Mouse (Mus musculus): Measurements from ENCODE around the gene Cacna2d2.

Cacna2d2 gene

GRCm38 (mm10) chr9:107403116-107403515 is 3.7 kb downstream of the Cacna2d2 start:
- DNase-seq (ENCODE audit: low spot score): no peak

DNA sequence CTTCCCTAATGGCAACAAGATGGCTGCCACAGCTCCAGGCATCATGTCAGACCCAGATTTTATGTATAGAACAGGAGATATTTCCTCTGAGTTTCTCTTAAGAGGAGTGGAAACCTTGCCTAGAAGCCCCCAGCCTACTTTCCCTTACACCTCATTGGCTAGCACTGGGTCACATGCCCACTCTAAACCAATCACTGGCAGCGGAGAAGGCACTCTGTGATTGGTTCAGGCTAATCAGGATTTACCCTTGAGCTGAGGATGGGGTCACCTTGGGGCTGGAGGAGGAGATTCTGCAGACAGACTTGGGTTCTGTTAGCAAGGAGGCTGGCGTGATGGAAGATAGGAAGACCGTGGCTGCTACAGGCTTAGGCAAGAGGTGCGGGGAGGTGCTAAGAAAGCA is 10.0 kb downstream of the Cacna2d2 start:
- no peak for DNase-seq (ENCODE audit: low spot score)

- DNase-seq (ENCODE audit: low spot score): no peak
Observed at GRCm38 (mm10) chr9:107417106-107417505, 17.7 kb downstream of the Cacna2d2 start.

DNA sequence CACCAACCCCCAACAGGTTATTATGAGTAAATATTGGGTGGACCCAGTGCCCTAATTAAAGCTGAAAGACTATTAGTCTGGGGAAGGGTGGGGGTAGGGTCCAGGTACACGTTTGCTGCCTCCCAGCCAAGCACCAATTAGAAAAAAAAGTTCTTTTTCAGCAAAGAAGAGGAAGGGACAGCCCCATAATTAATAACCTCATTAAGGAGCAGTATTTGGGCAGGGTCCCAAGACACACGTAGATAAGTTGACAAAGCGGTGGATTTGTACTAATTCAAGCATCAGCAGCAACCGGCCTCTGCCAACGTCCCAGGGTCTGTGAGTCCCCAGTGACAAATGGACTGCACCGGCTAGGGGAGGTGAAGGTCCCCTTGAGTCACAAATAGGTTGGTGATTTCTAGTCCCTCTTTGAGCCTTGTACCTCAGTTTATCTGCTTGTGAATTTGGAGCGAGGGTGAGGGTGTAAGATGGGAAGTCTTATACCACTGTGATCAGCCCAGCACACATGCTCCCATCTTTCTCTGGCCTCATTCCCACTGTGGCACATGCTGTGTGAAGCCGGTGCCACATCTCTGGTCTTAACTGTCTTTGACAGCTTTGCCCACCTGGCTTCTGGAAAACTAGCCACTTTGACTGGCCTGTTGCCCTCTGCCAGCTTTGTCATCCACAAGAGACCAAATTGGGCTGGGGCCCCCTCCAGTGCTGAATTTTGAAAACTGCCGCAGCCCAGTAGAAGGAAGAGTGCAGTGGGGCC is 20.3 kb downstream of the Cacna2d2 start:
- no peak for DNase-seq (ENCODE audit: low spot score)

- DNase-seq (ENCODE audit: low spot score): no peak
Observed at GRCm38 (mm10) chr9:107420898-107421297, 21.5 kb downstream of the Cacna2d2 start.

- no peak for DNase-seq (ENCODE audit: low spot score)
Observed at GRCm38 (mm10) chr9:107422878-107423277, 23.5 kb downstream of the Cacna2d2 start.

DNA sequence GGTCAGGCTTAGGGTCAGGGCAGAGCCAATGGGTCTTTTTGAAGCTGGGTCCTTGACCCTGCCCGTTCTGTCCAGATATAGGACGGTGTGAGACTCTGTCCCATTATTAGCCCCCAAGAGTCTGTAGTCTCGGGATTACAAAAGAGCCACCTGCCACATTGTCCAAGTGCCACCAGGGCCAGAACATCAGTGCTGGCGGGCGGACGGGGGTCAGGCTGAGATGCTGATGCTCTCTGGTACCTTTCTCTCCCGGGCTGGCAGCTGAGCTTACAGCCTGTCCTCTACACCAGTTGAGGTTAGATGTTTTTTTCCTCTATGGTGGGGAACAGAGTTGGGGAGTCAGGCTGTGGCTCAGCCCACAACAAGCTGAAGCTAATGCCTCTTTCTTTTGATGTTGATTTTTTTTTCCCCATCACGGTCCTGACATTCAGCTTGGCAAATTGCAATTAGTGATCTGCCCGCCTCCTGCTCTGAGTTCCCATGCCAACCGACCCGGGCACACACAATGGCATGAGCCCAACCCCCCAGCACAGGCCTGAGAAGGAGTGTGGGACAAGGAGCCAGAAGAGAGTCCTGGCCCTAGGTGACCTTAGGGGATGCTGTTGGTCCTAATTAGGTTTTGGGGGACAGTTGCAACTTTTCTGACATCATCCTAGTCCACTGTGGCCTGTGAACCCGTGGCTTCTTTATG is 25.2 kb downstream of the Cacna2d2 start:
- no peak for DNase-seq (ENCODE audit: low spot score)

- DNase-seq (ENCODE audit: low spot score): no peak
Observed at GRCm38 (mm10) chr9:107427876-107428275, 28.5 kb downstream of the Cacna2d2 start.

- no peak for DNase-seq (ENCODE audit: low spot score)
Observed at GRCm38 (mm10) chr9:107428451-107429186, 29.2 kb downstream of the Cacna2d2 start.

DNA sequence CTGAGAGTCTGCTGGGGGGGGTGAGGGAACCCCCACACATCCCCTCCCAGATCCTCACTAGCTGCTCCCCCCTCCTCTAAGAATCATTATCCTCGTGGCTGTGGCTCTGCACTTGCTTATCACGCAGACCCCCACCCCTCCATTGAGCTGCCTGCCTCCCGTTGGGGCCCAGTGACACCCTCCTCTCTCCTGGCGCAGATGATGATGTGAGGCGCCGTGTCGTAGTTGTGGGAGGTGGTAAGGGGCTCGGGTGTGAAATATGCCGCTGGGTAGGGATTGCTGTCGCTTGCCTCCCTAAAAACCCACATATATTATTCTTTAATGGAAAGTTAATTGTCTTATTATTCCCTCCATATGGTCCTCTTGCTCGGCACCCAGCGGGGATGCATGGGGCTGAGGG is 31.0 kb downstream of the Cacna2d2 start:
- no peak for DNase-seq (ENCODE audit: low spot score)

- no peak for DNase-seq (ENCODE audit: low spot score)
Observed at GRCm38 (mm10) chr9:107432546-107432945, 33.1 kb downstream of the Cacna2d2 start.

- DNase-seq (ENCODE audit: low spot score): no peak
Observed at GRCm38 (mm10) chr9:107434851-107435250, 35.4 kb downstream of the Cacna2d2 start.

- no peak for DNase-seq (ENCODE audit: low spot score)
Observed at GRCm38 (mm10) chr9:107435285-107435684, 35.9 kb downstream of the Cacna2d2 start.

GRCm38 (mm10) chr9:107442891-107443290 is 43.5 kb downstream of the Cacna2d2 start:
- DNase-seq (ENCODE audit: low spot score): no peak

DNA sequence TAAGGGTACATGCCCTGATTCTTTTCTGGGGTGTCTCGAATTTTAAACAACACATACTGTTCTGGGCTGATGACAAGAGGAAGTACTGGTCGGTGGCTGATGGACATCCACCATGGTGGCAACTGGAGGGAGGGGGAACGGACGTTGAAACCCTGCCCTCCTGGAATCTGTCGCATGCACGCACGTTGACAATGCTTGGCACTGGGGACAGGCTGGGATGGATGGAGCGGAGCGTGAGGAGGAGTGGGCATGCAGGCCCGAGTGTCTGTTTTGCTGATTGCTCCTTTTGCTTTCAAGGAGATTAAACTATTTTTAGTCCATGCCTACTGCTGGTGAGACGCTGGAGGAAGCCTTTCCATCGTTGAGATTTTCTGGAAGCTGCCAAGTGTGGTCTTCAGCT is 43.9 kb downstream of the Cacna2d2 start:
- DNase-seq (ENCODE audit: low spot score): no peak

DNA sequence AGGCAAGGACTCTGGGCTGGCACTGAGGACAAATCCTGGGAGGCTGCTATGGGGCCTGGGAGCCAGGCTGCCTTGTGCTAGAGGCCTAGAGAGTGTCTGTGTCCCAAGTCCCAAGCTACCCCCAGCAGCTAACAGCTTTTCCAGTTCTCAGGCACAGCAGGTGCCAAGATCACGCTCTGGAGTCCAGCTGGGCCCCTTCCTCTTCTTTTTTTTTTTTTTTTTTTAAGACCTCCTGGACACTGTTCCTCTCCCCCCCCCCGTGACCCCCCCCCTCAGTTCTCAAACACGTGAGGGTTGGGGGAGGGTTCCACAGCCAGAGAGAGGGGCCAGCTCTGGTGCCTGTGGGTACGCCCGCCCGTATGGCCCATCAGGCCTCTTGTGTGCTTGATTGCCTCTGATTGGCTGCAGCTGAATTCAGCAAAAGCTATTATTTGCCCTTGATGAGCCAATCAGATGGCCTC is 45.6 kb downstream of the Cacna2d2 start:
- no peak for DNase-seq (ENCODE audit: low spot score)

- DNase-seq (ENCODE audit: low spot score): no peak
Observed at GRCm38 (mm10) chr9:107448805-107449517, 49.5 kb downstream of the Cacna2d2 start.

DNA sequence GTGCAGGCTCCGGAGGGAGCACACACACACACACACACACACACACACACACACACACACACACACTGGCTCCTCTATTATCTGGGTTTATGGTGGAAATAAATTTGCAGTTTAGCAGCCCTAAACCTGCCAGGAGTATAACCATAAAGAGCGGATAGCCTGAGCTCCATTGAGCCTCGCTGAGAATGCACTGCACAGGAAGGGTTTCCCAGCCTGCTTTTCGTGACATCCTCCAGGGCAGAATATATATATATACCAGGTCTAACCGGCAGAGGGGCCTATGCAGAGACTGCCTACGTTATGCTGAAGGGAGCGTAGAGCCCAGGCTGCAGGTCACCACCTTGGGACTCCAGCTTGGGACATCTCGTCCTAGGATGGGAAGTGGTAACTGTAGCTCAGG is 52.0 kb downstream of the Cacna2d2 start:
- DNase-seq (ENCODE audit: low spot score): no peak

DNA sequence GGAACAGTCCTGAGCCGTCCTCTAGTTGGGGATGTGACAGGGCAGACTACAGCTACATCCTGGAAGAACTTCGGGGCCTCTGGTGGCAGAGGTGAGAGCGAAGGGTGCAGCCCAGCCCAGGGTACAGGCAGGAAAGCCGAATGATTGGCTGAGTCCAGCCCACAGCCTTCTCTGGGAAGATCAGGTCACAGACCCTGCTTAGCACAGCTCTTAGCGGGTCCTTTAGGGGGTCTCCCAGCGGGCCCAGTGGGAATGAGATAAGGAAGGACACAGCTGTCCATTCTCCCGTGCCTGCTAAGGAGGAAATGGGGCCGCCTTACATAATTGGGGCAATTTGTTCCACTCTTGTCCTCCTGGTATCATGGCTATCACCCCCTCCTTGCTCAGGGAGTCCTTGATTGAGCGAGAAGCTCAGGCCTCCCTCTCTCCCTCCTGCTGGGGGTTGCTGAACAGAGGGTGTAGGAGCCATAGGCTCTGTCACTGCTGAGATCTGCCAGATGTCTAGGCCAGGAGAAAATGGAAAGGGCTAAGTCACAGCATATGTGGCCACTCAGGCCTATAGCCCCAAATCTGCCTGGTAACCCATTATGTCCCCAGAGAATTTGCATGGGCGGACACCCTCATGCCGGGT is 52.6 kb downstream of the Cacna2d2 start:
- no peak for DNase-seq (ENCODE audit: low spot score)

- DNase-seq (ENCODE audit: low spot score): peak; percentile 18
Observed at GRCm38 (mm10) chr9:107452552-107452951, 53.1 kb downstream of the Cacna2d2 start.

DNA sequence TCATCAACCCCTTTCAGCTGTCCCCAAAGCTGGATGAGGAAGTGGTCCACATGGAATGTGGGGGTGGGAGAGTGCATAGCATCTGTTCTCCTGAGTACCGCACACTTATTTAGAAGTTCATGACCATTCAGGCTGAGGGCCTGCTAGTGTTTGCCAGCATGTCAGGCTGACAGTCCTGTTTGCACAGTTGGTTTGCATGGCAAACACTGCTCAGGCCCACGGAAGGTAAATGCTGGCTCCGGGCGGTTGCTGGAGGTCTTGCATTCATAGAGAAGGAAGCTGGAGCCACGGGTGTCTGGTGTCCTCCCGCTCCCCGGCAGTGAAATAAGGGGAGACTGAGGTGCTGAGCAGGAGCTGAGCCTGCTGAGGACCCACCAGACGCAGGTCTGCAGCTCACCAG is 53.7 kb downstream of the Cacna2d2 start:
- DNase-seq (ENCODE audit: low spot score): no peak

DNA sequence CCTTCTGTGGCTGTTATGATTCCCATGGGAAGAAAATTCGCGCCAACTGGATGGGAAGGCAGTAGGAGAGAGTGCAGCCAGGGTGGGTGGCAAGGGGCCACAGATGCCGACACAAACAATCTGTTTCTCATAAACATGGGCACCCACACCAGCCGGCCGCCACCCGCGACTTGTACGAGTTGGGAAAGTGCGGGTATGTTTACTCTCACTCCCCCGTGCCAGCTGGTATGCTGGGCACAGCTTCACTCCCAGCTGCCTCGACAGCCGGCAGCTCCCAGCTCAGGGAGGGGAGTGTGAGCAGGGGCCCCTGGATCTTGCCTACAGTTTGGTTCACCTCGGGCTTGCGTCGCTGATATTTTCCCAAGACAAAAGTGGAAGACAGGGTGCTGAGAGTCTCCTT is 57.3 kb downstream of the Cacna2d2 start:
- peak; percentile 85 for DNase-seq (ENCODE audit: low spot score)
